Mouse (Mus musculus): Measurements from ENCODE around the gene Ccdc28a. TPM values are rescaled to one million over a fixed set of nuclear protein-coding genes. Genes with fewer than 3 reads are reported as not detected.

The Ccdc28a gene
- total and polyA plus RNA-seq, 3 experiments: 5.0 to 16.4 TPM; not detected in 1

DNA sequence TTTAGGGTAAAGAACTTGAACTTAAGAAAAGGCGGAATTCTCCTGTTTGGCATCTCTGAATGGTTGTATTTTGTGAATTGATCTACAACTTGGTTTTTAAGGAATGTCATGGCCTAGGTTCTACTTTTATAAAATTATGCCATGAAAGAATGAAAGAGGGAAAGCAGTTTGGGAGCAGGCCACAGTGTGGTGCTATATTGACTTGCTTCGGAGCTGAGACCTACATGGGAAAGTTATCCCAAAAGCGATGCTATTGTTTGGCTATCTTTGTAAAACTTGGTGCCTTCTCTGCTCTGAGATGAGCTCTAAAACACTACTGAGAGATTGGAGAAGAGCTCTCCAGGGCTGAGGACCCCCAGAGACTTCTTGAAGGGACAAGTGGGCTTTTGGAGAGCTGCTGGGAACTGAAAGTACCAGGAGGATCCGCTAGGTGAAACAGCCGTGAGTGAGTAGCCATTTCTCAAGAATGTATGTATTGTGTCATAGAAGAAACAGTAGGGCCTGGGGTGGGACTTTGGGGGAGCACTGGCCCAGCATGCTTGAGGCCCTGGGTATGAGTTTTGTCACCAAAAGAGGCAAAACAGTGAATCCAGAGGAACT, 1.6 kb upstream of the Ccdc28a start:
- no peaks in the 10 kb centered on the region for H3K79me2 ChIP-seq (ENCODE audit: control insufficient read depth, insufficient read depth, low read length, poor library complexity)
- H3K4me3 ChIP-seq (ENCODE audit: control insufficient read depth in 1 of 2, insufficient read depth in 1 of 2, low read depth in 2 of 2, low read length in 2 of 2): no peak overlapping the region
- DNase-seq (ENCODE audit: low read depth, low spot score): no peak
- peaks cover 0 to 2% of the 10 kb centered on the region in 2 experiments; a peak in 1 of 4 replicates for H3K36me3 ChIP-seq (ENCODE audit: control insufficient read depth in 1 of 2, insufficient read depth in 2 of 2, low read length in 2 of 2)
- TF ChIP-seq CHD1 (IDR thresholded peaks at IDR 0.05; ENCODE audit: low read depth, low read length) (no peak), ZC3H11A (IDR thresholded peaks at IDR 0.05; ENCODE audit: low read depth, low read length) (no peak), GABPA (IDR thresholded peaks at IDR 0.05; ENCODE audit: low read depth, low read length) (no peak), RCOR1 (IDR thresholded peaks at IDR 0.05; ENCODE audit: low read depth, low read length) (no peak), BHLHE40 (IDR thresholded peaks at IDR 0.05; ENCODE audit: borderline replicate concordance, low read depth, low read length) (no peak), ZMIZ1 (IDR thresholded peaks at IDR 0.05; ENCODE audit: low read depth, low read length) (no peak), CTCF (IDR thresholded peaks at IDR 0.05 in 2 of 3, conservative IDR thresholded peaks at IDR 0.05 in 1 of 3; ENCODE audit: control insufficient read depth in 1 of 3, insufficient read depth in 1 of 3, low read depth in 2 of 3, low read length in 3 of 3, poor library complexity in 1 of 3, severe bottlenecking in 1 of 3) (no peak), MAX (IDR thresholded peaks at IDR 0.05; ENCODE audit: low read length) (no peak), EP300 (IDR thresholded peaks at IDR 0.05; ENCODE audit: low read depth in 1 of 2, low read length in 2 of 2) (no peak), E2F4 (IDR thresholded peaks at IDR 0.05; ENCODE audit: borderline replicate concordance, low read depth, low read length) (no peak), ZNF384 (IDR thresholded peaks at IDR 0.05; ENCODE audit: low read depth, low read length) (no peak), POLR2AphosphoS2 (IDR thresholded peaks at IDR 0.05; ENCODE audit: low read length) (no peak), POLR2A (IDR thresholded peaks at IDR 0.05; ENCODE audit: control insufficient read depth in 1 of 2, insufficient read depth in 1 of 2, low read depth in 1 of 2, low read length in 2 of 2, poor library complexity in 1 of 2) (no peak), MAZ (IDR thresholded peaks at IDR 0.05; ENCODE audit: low read depth, low read length) (no peak), RAD21 (IDR thresholded peaks at IDR 0.05; ENCODE audit: low read depth, low read length) (no peak), KAT2A (conservative IDR thresholded peaks at IDR 0.05; ENCODE audit: low read depth, low read length) (no peak), POLR2AphosphoS5 (IDR thresholded peaks at IDR 0.05; ENCODE audit: borderline replicate concordance, low read depth, low read length) (no peak), MYC (IDR thresholded peaks at IDR 0.05; ENCODE audit: low read depth, low read length) (no peak), NRF1 (IDR thresholded peaks at IDR 0.05; ENCODE audit: insufficient read depth, low read depth, low read length, poor library complexity, severe bottlenecking) (no peak), MEF2A (IDR thresholded peaks at IDR 0.05; ENCODE audit: extremely low read depth, insufficient replicate concordance, low read depth, low read length, poor library complexity, severe bottlenecking) (no peak)
- H3K9ac ChIP-seq (ENCODE audit: control insufficient read depth, low read depth, low read length, poor library complexity, severe bottlenecking): no peak overlapping the region
- no peaks in the 10 kb centered on the region for H3K9me3 ChIP-seq (replicated peaks; ENCODE audit: insufficient read depth, low read length)
- no peak overlapping the region for H3K27ac ChIP-seq (ENCODE audit: control insufficient read depth, low read depth, low read length)
- no peaks in the 10 kb centered on the region for H3K4me1 ChIP-seq (ENCODE audit: control insufficient read depth in 1 of 2, insufficient read depth in 2 of 2, low read length in 2 of 2)
- H3K27me3 ChIP-seq (ENCODE audit: control insufficient read depth in 1 of 2, insufficient read depth in 2 of 2, low read length in 2 of 2): no peaks in the 10 kb centered on the region

DNA sequence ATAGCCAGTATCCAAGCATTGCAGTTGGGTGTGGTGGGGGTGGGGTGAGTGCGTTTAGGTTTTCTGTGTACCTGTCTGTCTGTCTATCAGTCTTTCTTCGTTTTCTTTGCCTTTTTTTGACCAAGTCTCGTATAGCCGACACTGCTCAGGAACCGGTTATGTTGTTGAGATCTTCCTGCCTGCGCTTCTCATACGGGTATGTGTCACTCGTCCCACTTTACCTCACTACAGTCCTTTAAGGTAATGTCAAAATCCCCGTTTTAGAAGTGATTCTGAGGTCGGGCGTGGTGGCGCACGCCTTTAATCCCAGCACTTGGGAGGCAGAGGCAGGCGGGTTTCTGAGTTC, 577 bp upstream of the Ccdc28a start:
- Histone ChIP-seq H3K4me1 (ENCODE audit: control insufficient read depth in 1 of 2, insufficient read depth in 2 of 2, low read length in 2 of 2) (no peaks in the 10 kb centered on the region), H3K9me3 (replicated peaks; ENCODE audit: insufficient read depth, low read length) (no peaks in the 10 kb centered on the region), H3K27ac (ENCODE audit: control insufficient read depth, low read depth, low read length) (no peak overlapping the region), H3K27me3 (ENCODE audit: control insufficient read depth in 1 of 2, insufficient read depth in 2 of 2, low read length in 2 of 2) (no peaks in the 10 kb centered on the region), H3K79me2 (ENCODE audit: control insufficient read depth, insufficient read depth, low read length, poor library complexity) (no peaks in the 10 kb centered on the region), H3K9ac (ENCODE audit: control insufficient read depth, low read depth, low read length, poor library complexity, severe bottlenecking) (peak overlapping the region; percentile 21), H3K36me3 (ENCODE audit: control insufficient read depth in 1 of 2, insufficient read depth in 2 of 2, low read length in 2 of 2) (peaks cover 0 to 2% of the 10 kb centered on the region in 2 experiments; a peak in 1 of 4 replicates), H3K4me3 (ENCODE audit: control insufficient read depth in 1 of 2, insufficient read depth in 1 of 2, low read depth in 2 of 2, low read length in 2 of 2) (peak overlapping the region; percentile 92 to 99)
- TF ChIP-seq NRF1 (IDR thresholded peaks at IDR 0.05; ENCODE audit: insufficient read depth, low read depth, low read length, poor library complexity, severe bottlenecking): no peak
- TF ChIP-seq MYB (IDR thresholded peaks at IDR 0.05; ENCODE audit: low read depth, low read length): no peak
- no peak for TF ChIP-seq SMC3 (IDR thresholded peaks at IDR 0.05; ENCODE audit: low read depth, low read length)
- DNase-seq (ENCODE audit: low read depth, low spot score): no peak
